Mouse (Mus musculus) cerebellum, postnatal 14 days (tissue): ENCODE measurements around the gene Ppp3ca.

Source experiments
- DNase-seq, 2 experiments: peaks; one replicate each; pipeline ENCODE4 v3.0.0; 2021; ENCODE audit warnings: mixed read lengths in 2 of 2

The Ppp3ca gene

DNA sequence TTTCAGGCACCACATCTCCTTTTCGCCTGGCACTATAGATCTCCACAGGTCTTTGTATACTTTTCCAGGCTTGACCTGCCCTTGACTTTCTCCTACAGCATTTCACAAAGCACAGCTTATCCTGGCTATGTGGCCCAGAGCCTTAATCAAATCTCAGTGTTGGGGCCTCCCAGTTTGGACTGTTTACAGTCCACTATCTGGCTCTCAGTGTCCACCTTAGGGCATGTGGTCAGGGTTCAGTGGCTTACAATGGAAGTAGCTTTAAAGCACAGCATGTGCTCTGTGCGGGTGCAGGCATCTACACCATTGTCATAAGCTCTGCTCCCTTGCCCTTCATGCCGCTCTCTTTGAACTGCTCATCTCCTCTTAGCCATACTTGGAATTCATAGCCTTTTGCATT is 146.4 kb downstream of the Ppp3ca start:
- DNase-seq = no peak

DNA sequence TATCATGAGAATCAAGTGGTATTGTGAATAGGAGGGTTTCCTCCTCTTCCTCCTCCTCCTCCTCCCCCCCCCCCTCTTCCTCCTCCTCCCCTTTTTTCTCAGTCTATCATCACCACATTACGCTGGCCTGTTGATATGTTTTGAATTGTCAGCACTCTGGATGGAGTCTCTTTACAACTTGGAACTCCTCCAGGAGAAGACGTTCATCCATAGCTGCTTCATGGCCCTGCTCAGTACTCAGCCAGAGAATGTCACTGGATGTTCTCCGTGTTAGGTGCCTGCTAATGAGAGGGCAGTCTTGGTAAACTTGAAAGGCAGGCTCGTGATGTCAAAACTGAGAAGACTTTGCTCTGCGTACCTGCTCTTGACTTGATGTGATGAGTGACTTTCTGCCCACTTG is 149.1 kb downstream of the Ppp3ca start:
- DNase-seq = no peak

DNA sequence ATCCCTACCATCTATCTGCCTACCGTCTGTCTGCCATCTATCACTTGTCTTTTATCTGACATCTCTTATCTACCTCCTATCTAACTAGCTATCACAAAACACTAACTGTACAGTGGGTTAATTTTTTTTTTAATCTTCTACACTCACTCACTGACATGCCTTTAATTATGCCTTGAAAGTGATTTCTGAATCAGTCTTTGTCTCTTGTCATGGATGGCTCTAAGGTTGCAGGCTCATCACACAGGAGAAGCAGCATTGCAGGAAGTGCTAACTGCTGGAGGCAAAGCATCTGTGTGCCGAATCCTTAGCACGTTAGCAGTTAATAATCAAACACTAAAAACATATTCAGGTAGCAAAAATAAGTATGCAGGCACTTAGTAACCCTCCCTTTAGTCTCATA is 151.1 kb downstream of the Ppp3ca start:
- DNase-seq = no peak

DNA sequence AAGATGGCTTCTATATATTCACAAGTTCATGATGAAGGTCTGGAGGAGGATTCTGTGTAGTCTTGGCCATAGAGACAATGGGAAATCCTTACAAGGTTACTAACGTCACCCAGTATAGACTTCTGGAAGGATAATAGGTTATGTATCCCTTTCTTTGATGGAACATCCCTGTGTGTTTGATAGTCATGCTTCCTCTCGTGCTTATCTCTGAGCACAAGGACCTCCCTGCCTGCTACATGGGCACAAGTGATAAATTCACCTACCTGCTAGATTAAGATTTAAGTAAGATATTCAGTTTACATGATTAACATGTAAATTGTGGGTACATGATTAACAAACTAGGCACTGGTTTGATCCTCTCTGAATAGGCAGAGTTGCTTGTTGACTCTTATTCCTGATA is 152.1 kb downstream of the Ppp3ca start:
- no peak for DNase-seq

DNA sequence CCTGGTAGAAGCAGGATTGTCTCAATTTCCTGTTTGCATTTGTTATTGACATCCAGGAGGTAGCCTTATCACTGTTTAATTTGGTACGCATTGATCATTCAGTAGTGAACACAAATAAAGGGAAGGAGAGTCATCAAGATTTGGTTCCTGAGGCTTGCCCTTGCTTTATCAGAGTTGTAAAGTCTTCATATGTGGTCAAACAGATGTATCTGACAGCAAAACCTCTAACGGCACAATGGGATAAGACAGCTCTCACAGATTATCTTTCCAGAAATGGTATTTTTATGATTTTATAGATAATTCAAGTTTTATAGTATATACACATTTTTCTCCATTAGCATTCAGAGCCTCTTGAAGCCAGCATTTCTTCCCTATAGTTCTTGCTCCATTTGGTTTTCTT is 152.5 kb downstream of the Ppp3ca start:
- no peak for DNase-seq

DNA sequence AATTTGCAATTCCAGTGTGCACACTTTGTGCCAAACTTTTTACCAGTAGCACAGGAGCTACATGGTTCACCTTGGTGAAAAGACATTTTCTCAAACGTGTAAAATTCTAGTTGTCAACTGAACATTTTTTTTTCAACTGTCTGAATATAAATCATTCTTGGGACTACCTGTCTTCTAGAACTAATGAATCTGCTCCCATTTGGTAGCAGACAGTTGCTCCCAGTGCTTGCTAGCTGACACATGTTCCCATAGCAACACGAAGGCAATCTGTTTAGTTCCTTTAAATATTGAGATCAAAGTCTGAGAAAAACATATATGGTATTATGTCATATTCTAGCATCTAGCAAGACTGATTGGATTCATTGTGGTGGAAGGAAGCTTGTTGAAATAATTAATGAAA is 158.5 kb downstream of the Ppp3ca start:
- DNase-seq = no peak

DNA sequence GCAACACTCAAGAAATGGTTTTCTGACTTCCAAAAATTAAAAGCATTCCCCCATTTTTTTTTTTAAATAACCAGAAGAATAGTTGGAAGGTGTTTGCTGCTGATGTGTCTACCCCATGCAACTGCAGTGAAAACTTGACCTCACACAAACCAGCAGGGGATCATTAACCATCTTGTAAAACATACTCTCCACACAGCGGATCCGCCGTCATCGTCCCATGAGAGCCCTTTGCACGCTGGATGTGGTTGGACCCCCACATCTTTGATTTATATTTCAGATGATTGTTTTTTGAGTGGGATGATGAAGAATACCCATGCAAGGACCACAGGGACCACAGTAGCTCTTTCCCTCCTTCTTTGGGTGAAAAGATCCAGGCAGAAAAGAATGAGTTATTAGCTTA is 159.2 kb downstream of the Ppp3ca start:
- no peak for DNase-seq

DNA sequence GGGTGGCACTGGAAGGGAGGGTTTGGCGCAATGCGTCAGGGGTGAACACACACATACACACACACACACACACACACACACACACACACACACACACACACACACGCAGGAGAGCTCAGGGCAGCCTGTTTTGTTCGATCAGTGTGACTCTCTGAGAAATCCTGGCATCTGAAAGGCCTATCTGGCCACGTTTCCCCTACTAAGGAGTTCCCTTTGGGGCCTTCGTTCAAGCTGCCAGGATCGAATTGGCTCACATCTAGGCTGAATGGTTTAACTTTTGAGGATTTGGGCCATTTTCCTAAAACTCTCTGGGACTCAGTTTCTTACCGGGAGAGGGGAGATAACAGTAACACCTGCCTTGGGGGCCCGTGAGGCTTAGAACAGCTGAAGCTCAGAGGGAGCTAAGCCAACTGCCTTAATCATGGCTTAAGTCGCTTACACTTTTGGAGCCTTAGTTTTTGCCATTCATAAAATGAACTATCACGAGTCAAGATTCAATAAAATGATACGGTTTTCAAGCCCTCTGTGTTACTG is 160.8 kb downstream of the Ppp3ca start:
- DNase-seq = peak; percentile 47 to 67

DNA sequence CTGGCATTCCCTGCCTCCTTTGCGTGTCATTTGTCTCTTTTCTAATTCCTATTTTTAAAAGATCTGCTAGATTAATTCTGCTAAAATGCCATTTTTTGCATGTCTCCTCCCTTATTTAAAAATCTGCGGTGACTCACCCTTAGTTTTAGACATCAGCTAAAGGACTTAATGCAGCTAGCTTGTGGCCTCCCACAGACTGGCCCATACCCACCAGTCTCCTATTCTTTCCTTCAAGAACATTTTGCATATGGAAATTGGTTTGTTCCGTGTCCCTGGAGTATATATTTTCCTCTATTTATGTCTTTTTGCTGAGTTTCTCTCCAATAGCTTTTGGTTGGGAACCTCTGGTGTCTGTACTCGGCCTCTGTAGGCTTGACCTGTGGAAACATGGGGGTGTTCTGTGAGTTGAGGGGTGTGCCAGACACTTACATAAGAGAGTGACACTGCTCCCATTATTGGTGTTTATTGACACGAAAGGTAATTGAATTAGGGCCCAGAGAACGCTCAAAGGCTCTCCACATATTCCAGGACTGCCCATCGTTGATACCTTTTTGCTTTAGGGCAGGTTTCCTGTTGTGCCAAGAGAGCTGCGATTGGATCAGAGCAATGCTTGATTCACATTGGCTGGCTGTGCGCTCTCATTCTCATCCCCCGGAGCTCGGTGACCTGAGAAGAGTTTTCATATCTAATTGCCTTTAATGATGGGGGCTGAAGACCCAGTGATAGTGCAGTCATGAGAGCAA is 163.2 kb downstream of the Ppp3ca start:
- no peak for DNase-seq

DNA sequence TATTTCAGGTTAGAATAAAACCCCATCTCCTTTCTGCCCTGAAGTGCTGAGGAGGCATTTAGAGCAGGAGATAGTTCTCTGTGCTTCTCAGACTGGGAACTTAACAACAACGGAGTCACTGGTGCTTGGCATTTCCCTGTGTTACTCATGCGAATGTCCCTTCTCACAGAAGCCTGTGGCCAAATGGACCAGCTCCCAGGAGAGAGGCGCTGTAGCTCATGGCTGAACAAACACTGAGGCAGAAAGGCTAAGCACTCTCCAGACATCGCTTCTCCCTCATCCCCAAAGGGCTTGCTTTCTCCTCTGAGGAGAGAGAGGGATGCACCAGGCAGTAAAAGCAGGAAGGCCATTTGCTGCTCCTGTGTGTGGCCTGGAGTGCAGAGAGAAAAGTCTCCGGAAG is 164.0 kb downstream of the Ppp3ca start:
- DNase-seq = peak; percentile 63 to 68

DNA sequence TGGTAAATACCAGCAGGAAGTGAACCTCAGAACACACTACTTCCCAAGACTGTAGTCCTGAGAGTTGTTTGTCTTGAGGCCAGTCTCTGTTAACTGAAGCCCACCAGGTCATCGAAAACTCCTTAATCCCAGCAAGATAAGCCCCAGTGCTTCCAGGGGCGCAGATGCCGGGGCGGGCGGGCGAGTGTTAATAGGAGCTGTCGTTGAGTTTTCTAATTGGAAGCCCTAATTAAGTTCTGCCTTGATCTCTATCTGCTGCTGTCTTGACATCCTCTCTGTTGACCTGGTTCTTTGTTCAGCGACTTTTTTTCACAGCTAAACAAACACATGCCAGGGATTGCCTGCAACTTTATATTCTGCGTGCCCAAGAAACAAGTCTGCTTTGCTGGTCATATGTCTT is 165.9 kb downstream of the Ppp3ca start:
- DNase-seq = no peak

DNA sequence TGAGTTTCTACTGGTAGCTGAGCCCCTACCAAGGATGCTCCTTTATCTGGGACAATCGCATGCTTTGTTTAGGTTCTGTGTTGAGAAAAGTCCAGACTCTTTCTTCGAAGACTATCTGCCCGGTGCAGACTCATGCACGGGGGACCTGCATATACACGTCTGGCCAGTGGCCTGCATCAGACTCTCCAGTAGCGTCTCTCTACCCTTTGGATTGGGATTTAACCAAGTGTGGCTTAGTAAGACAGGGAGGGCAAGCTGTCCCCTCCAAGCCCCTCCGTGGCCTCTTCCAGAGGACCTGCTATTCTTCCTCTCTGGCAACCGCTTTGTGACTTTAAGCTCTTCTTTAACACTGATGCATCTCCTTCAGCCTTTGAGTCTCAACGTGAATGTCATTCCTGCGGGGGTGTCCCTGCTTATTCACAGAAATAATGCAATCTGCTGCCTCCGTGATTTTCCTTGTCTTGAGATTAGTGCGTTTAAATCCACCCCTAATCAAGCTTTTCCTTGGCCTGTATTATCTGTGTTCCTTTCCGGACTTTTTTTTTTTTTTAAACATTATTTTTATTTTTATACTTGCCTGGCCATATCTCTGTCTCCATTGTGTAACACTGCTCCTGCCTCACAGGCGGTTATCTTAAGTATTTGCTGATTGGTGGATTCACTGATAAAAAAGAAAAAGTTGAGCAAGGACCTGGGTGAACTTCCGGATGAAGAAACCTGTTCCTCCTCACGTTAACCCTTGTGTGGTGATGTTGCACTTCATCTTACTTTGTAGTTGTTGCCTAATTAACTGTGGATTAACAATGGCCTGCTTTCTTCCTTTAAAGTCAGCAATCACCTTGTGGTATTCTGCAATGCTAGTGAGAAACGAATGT is 166.6 kb downstream of the Ppp3ca start:
- DNase-seq = no peak

DNA sequence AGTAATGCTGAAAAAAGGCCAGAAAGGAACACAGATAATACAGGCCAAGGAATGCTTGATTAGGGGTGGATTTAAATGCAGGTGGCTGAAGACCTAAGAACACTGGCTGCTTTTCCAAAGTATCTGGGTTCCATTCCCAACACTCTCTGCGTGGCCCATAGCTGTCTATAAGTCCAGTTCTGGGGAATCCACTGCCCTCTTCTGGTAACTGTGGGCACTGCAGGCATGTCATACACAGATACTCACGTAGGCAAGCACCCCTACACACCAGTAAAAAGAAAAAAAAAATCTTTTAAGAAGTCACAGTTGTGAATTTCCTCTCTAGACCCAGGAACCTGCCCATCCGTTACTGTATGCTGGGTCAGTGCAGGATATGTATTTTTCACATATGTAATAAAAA is 167.7 kb downstream of the Ppp3ca start:
- peak; percentile 68 to 79 for DNase-seq

DNA sequence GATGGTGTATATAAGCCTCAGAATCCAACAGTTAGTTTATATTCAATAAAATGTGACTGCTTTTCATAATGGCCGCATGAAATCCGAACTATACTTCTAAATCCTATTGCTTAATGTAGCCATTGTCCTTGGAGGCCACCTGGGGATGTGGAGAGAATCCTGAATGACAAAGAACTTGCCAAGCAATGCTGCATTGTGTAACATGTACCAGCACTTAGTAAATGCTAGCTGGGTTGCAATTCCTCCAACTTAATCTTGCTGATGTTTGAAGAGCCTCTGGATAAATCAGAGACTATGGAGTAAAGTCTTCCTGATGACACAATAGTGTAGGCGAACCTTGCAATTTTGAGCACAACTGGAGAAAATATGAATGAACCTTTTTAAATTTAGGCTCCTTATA is 171.4 kb downstream of the Ppp3ca start:
- no peak for DNase-seq

DNA sequence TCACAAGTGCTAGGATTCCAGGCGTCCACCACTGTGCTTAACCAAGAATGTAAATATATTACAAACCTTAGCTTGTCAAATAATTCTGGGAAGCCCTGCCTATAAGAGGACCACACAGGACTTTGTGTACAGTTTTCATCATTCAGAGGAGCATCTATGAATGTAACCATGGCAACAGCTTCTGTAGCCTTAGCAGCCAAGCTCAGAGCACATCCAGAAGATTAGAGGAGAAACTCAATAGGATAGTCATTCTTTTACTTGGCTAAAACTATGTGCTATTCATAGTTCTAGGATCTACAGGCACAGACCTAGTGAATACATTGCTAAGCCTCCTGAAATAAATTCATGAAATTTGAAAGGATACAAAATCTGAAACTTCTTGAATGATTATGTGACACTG is 172.5 kb downstream of the Ppp3ca start:
- no peak for DNase-seq

DNA sequence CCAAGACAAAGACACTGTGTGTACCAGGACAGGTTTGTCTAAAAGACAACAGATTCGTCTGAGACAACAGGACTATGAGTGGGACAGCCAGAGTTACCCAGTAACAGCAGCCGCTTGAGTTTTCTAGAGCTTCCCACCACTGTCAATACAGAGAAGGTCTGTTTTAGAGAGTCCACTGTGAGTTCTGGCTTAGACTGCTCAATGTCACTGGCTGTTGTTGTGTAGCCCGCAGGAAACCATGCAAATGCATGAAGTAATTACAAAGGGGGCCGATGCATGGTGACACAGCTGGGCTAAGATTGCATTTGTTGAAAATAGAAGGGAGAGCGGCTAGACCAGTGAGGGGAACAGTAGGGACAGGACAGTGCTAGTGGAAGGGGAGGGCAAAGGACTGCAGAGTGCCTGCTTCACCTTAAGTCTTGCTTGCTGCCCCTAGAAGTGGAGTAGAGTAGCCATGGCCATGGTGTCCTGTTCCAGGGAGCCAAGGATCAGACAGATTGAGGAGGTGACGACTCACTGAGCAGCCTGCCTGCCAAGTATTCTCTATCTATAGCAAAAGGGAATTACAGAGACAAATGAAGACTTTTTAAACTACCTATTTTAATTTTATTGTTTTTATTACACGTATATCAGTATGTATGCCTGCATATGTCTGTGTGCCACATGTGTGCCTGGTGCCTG is 174.0 kb downstream of the Ppp3ca start:
- DNase-seq = no peak

DNA sequence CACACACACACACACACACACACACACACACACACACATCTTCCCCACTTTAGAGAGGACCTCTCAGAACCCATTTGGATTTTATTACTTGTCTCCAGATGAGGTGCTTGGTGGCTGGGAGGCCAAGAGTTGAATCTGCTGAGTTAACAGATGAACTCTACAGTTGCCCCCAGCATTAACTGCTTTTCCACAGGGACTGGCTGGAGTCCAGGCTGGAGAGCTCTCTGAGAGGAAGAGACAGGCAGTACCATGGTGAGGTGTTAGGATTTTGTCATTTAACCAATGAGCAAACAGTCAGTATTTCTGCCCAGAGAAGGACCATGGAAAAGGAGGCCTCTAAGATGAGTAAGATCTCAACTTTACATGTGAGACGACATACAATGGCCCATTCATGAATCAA is 179.1 kb downstream of the Ppp3ca start:
- DNase-seq = peak; percentile 35 to 48

DNA sequence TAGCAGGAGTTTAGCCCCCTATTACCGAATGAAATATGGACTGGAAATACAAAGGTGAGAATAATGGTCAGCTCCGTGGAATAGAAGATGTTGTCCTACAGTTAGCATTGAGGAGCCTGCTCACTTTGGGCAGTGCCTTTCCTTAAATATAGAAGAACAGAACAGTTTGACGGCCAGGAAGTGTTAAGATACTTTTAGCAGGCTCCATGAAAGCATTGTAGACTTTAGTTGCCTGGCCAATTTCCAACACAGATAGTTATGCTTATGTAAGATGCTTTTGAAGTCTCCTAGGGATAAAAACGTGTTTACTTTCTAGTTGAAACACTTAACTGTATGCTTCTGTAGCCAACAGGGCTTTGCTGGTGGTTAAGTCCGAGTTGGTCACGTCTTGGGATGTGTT is 183.0 kb downstream of the Ppp3ca start:
- DNase-seq = no peak

DNA sequence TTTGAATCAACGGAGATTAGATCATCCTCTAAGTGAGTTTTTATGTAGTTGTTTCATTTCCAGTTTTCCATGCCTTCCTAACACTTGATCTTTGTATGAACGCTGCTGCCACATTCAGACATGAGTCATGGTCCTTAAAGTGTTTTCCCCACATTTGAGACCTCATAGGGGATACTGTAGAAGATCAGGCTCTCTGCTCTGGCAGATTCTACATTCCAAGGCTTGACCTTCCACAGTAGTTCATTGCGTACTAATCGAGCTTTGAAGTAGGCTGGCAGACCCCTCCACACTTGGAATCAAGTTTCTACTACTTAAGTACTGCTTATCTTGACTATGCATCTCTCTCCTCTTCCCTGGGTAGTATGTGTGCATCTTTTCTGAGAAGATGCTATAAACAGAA is 183.7 kb downstream of the Ppp3ca start:
- DNase-seq = no peak

DNA sequence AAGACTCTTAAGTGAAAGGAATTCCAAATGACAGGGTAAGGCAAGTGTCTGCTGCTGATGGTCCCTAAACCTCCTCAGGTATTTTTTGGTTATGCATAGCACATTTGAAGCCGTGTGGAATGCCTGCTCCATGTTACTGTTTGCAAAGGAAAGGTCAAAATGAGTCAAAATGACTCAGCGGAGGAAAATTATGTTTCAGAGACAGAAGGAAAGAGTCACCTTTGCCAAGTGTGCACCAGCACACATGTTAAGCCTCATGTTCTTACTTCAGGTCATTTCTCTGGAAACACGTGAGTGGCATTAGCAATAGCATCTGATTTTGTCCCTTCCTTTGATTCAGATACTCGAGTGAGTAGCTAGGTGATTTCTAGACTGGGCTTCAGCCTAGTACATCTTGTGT is 186.1 kb downstream of the Ppp3ca start:
- no peak for DNase-seq

DNA sequence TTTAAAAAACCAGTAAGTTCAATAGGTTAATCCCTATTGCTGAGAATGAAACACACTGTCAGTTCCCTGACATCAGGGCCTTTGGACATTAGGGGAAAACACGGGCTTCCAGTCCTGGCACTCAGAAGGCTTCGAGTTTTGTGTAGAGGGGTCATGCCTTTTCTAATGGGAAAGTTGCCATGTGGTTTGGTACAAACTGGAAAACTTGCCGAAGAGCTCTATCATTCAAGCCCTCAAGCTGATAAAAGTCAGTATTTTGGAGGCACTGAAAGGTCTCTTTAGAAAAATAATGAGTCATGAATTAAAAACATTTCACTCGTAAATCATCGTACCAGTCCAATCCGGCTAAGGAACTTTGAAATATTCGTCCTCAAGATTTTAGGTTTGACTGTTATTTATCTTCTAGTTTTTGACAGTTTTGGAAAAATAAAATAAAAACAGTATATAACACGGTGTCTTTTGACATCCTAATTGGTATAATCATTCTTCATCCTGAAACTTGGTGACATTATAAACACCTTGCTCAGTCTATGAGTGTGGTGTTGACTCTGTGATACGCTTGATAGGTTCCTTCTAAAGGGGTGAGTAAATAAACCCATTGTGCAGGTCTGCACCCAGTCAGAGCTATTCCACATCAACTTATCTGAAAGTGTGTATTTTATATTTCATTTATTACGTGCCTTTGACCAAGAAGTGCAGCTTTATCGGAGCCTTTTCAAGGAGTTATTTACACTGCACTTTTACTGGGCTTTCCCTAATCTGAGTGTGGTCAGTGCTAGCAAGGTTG is 192.3 kb downstream of the Ppp3ca start:
- DNase-seq = no peak

DNA sequence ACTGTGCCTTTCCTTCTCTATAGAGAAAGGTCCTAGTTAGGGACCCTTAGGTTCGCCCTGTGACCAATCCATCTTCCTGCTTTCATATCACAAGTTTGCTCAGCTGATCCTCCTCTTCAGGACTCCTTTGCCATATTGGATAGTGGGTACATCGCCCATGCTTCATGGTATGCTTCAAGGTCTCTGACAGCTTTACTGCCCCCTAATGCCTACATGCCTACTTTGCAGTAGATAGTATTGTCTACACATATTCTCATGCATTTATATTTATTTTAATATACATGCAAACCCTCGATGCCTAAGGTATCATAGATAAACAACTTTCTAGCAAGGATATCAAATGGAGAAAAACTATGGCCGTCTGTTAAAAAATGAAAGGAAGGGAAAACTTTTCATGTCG is 193.2 kb downstream of the Ppp3ca start:
- no peak for DNase-seq

DNA sequence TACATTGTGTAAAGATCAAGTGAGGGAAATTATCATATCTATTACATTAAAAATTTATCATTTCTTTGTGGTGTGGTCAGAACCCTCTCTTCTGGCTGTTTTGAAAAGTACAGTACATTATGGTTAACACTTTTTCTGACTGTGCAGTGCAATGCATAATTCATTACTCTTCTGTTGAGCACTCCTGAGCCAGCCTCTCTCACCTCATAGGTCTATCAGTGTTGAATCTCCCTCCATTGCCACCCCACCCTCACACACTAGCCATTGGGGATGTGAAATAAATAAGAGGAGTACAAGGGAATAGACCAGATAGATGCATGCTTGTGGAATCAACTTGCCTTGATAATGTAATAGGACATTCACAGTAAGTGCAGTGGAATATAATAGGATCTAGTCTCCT is 194.4 kb downstream of the Ppp3ca start:
- no peak for DNase-seq
